Mouse (Mus musculus) C2C12 (cell line): ENCODE measurements around the gene Olfr172.

ENCODE experiments used
- CTCF ChIP-seq: IDR thresholded peaks from one replicate; pipeline ENCODE4 v1.5.1; 2011; ENCODE audit not compliant: control insufficient read depth, insufficient read depth, insufficient read length
- FOSL1 ChIP-seq: IDR thresholded peaks from one replicate; pipeline ENCODE4 v1.8.0; 2011; ENCODE audit warnings: mild to moderate bottlenecking, low read length; ENCODE audit not compliant: poor library complexity, insufficient read depth, severe bottlenecking
- MAX ChIP-seq: IDR thresholded peaks from one replicate; pipeline ENCODE4 v1.6.1; 2011; ENCODE audit warnings: mild to moderate bottlenecking, control low read depth
- MYOD1 ChIP-seq: IDR thresholded peaks from one replicate; pipeline ENCODE4 v1.6.1; 2011; ENCODE audit warnings: low read depth; ENCODE audit not compliant: control insufficient read depth, insufficient read length
- MYOG ChIP-seq: IDR thresholded peaks from one replicate; pipeline ENCODE4 v1.6.1; 2011; ENCODE audit not compliant: control insufficient read depth, insufficient read length; ENCODE audit errors: extremely low read depth

GRCm38 (mm10) chr16:58727477-58728131, 35.4 kb downstream of the Olfr172 start, which contains the start of gene Cldnd1:
- no peak for TF ChIP-seq CTCF
- no peak for TF ChIP-seq MYOD1
- TF ChIP-seq FOSL1 = no peak
- no peak for TF ChIP-seq MAX
- no peak for TF ChIP-seq MYOG
